Mouse (Mus musculus): ENCODE results near the gene Cd5l. TPM values are rescaled to one million over a fixed set of nuclear protein-coding genes. Genes with fewer than 3 reads are reported as not detected.
"Not testable (repeated sequence)": the region's sequence is repeated elsewhere in the genome, so short reads cannot be mapped to it uniquely, and the experiment has no call there.

The Cd5l gene
- not detected in 2 replicates for polyA plus RNA-seq (2012; rRNA removed)

GRCm38 (mm10) chr3:87357581-87357980 is at the start of gene Cd5l:
Gene Cd5l (plus strand): TSS chr3:87357881.
- DNase-seq (ENCODE audit: extremely low spot score in 1 of 2, low spot score in 1 of 2): no peak

GRCm38 (mm10) chr3:87309922-87310321 is 47.8 kb upstream of the Cd5l start:
- DNase-seq (ENCODE audit: extremely low spot score in 1 of 2, low spot score in 1 of 2): peak in 1 of 2 experiments; percentile 10

GRCm38 (mm10) chr3:87322557-87322956 is 35.1 kb upstream of the Cd5l start:
- DNase-seq (ENCODE audit: extremely low spot score in 1 of 2, low spot score in 1 of 2): no peak

GRCm38 (mm10) chr3:87323778-87324177 is 33.9 kb upstream of the Cd5l start:
- DNase-seq (ENCODE audit: extremely low spot score in 1 of 2, low spot score in 1 of 2): peak in 1 of 2 experiments; percentile 15

- no peak for DNase-seq (ENCODE audit: extremely low spot score in 1 of 2, low spot score in 1 of 2)
Measured at GRCm38 (mm10) chr3:87337899-87338298, 19.8 kb upstream of the Cd5l start.

GRCm38 (mm10) chr3:87350992-87351391 is 6.7 kb upstream of the Cd5l start:
- DNase-seq (ENCODE audit: extremely low spot score in 1 of 2, low spot score in 1 of 2): not testable (repeated sequence)

GRCm38 (mm10) chr3:87359215-87359614 is 1.5 kb downstream of the Cd5l start:
- no peak for DNase-seq (ENCODE audit: extremely low spot score in 1 of 2, low spot score in 1 of 2)

GRCm38 (mm10) chr3:87360466-87360865 is 2.8 kb downstream of the Cd5l start:
- DNase-seq (ENCODE audit: extremely low spot score in 1 of 2, low spot score in 1 of 2): no peak

- DNase-seq (ENCODE audit: extremely low spot score in 1 of 2, low spot score in 1 of 2): no peak
Measured at GRCm38 (mm10) chr3:87365691-87366090, 8.0 kb downstream of the Cd5l start.

GRCm38 (mm10) chr3:87367511-87367910 is 9.8 kb downstream of the Cd5l start:
- DNase-seq (ENCODE audit: extremely low spot score in 1 of 2, low spot score in 1 of 2): no peak

GRCm38 (mm10) chr3:87369181-87369580 is 11.5 kb downstream of the Cd5l start:
- DNase-seq (ENCODE audit: extremely low spot score in 1 of 2, low spot score in 1 of 2): no peak

GRCm38 (mm10) chr3:87376195-87377165 is 18.8 kb downstream of the Cd5l start, which contains the start of gene Fcrl1:
Gene Fcrl1 (plus strand): TSS chr3:87376387.
- no peak for DNase-seq (ENCODE audit: extremely low spot score in 1 of 2, low spot score in 1 of 2)

- no peak for DNase-seq (ENCODE audit: extremely low spot score in 1 of 2, low spot score in 1 of 2)
Measured at GRCm38 (mm10) chr3:87377228-87377627, 19.5 kb downstream of the Cd5l start.

GRCm38 (mm10) chr3:87377719-87378118 is 20.0 kb downstream of the Cd5l start:
- DNase-seq (ENCODE audit: extremely low spot score in 1 of 2, low spot score in 1 of 2): no peak

- not testable (repeated sequence) for DNase-seq (ENCODE audit: extremely low spot score in 1 of 2, low spot score in 1 of 2)
Measured at GRCm38 (mm10) chr3:87379641-87380315, 22.1 kb downstream of the Cd5l start.

GRCm38 (mm10) chr3:87381806-87382712 is 24.4 kb downstream of the Cd5l start:
- no peak for DNase-seq (ENCODE audit: extremely low spot score in 1 of 2, low spot score in 1 of 2)

GRCm38 (mm10) chr3:87383308-87383707 is 25.6 kb downstream of the Cd5l start:
- no peak for DNase-seq (ENCODE audit: extremely low spot score in 1 of 2, low spot score in 1 of 2)

- no peak for DNase-seq (ENCODE audit: extremely low spot score in 1 of 2, low spot score in 1 of 2)
Measured at GRCm38 (mm10) chr3:87385105-87385504, 27.4 kb downstream of the Cd5l start.

GRCm38 (mm10) chr3:87390935-87391334 is 33.3 kb downstream of the Cd5l start:
- no peak for DNase-seq (ENCODE audit: extremely low spot score in 1 of 2, low spot score in 1 of 2)

- DNase-seq (ENCODE audit: extremely low spot score in 1 of 2, low spot score in 1 of 2): no peak
Measured at GRCm38 (mm10) chr3:87398809-87399208, 41.1 kb downstream of the Cd5l start.
